Mouse (Mus musculus): Measurements from ENCODE around the gene Psg21. TPM values are rescaled to one million over a fixed set of nuclear protein-coding genes. Genes with fewer than 3 reads are reported as not detected.
"Not testable (repeated sequence)": the region's sequence is repeated elsewhere in the genome, so short reads cannot be mapped to it uniquely, and the experiment has no call there.

Psg21 gene
- not detected for total RNA-seq (2021)
- long read RNA-seq, experiment 1, result 0 reads
- long read RNA-seq, experiment 2, result 0 reads

DNA sequence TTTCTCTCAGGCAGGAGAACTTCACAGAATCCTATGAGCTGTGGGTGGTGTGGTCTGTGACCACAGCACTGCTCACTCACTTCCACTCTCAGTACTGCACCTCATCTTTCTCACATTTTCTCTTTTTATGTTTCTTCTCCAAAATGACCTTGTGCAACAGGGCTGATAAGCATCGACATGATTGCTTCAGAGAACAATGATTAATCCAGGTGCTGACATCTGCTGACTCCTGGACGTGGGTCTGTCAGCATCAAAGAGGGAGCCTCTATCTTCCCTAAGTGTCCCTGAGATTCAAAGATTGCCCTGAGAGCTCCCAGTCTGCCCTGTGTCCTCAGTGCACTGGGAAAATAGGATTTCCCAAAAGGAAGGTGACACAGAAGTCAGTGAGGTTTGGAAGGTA, at the start of gene Psg21:
Gene Psg21, minus strand, starts transcription at position 101 of the 400 bp plus-strand sequence.
- not testable (repeated sequence) for DNase-seq (ENCODE audit: low spot score in 2 of 2)

GRCm38 (mm10) chr7:18686085-18686484, 29.6 kb upstream of the Psg21 start, which contains the start of gene Psg20:
Gene Psg20 (minus strand): TSS chr7:18686185.
- DNase-seq (ENCODE audit: low spot score in 2 of 2), result no peak

- no peak for DNase-seq (ENCODE audit: low spot score in 2 of 2)
Observed at GRCm38 (mm10) chr7:18685586-18685985, 29.1 kb upstream of the Psg21 start.

- no peak for DNase-seq (ENCODE audit: low spot score in 2 of 2)
Observed at GRCm38 (mm10) chr7:18679772-18680171, 23.2 kb upstream of the Psg21 start.

DNA sequence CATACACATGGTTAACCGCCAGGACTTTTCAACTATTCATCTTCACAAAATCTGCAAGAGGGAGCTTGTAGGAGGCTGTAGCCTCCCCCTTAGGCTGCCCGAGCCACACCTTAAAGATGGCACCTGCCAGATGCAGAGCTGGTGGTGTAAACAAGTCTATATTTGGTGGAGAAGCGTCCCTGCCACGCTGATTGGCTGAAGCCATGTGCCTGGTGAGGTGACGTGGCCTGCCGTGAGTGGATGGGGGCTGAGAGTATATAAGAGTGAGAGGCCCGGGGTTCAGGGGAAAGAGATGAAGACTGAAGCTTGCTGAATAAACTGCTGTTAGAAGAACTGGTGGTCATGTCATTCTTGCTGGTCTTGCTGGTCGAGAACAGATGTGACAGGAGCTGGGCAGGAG, 29.6 kb downstream of the Psg21 start:
- not testable (repeated sequence) for DNase-seq (ENCODE audit: low spot score in 2 of 2)

DNA sequence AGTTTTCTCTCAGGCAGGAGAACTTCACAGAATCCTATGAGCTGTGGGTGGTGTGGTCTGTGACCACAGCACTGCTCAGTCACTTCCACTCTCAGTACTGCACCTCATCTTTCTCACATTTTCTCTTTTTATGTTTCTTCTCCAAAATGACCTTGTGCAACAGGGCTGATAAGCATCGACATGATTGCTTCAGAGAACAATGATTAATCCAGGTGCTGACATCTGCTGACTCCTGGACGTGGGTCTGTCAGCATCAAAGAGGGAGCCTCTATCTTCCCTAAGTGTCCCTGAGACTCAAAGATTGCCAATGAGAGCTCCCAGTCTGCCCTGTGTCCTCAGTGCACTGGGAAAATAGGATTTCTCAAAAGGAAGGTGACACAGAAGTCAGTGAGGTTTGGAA, 40.1 kb downstream of the Psg21 start, which contains the start of gene Psg23:
Gene Psg23, minus strand, starts transcription at position 101 of the 400 bp plus-strand sequence.
- DNase-seq (ENCODE audit: low spot score in 2 of 2), result not testable (repeated sequence)

Other genes starting within 250 kb of the Psg21 start
- not detected for gene Psg28, start 224.7 kb downstream of the Psg21 start, total RNA-seq (2021)
- gene Psg26, start 172.5 kb downstream of the Psg21 start, total RNA-seq (2021), result not detected
- not detected for gene Psg25, start 124.5 kb downstream of the Psg21 start, total RNA-seq (2021)
- gene Psg27, start 89.4 kb downstream of the Psg21 start, total RNA-seq (2021), result not detected
- gene Psg23, start 40.2 kb downstream of the Psg21 start, total RNA-seq (2021), result not detected
- gene Psg20, start 29.5 kb upstream of the Psg21 start, total RNA-seq (2021), result not detected
- gene Psg22, start 61.4 kb upstream of the Psg21 start, total RNA-seq (2021), result not detected
- gene Psg19, start 141.8 kb upstream of the Psg21 start, total RNA-seq (2021), result not detected
- gene Psg17, start 164.9 kb upstream of the Psg21 start, total RNA-seq (2021), result not detected
- 1 to 10 TPM; 5.1 to 8.1 TPM for gene Mill2, start 183.2 kb upstream of the Psg21 start, total RNA-seq (2021)
- 10 to 100 TPM in 1 of 2 experiments, 1 to 10 TPM in 1; 7.2 to 12.0 TPM for gene Pglyrp1, start 214.6 kb upstream of the Psg21 start, total RNA-seq (2021)